Mouse (Mus musculus): ENCODE measurements around the gene Sema4d.

- TF ChIP-seq EP300 (IDR thresholded peaks at IDR 0.05; ENCODE audit: low read depth) (no peak), CTCF (IDR thresholded peaks at IDR 0.05; ENCODE audit: low read depth) (no peak)
Measured at GRCm38 (mm10) chr13:51818170-51818943, 24.8 kb upstream of the Sema4d start.

Data from liver, postnatal 0 days (tissue).